Mouse (Mus musculus) heart, adult 18-20 months (tissue): ENCODE data around the gene Plpp4. TPM values are rescaled to one million over a fixed set of nuclear protein-coding genes. Genes with fewer than 3 reads are reported as not detected.

ENCODE experiments used
- DNase-seq, 2 experiments: peaks; one replicate each; pipeline ENCODE4 v3.0.0; 2021 to 2022; ENCODE audit warnings: mixed read lengths in 1 of 2
- long read RNA-seq, 2 experiments: library from polyadenylated mRNA; stranded (forward); transcript quantifications; one replicate each; pipeline ENCODE4 v2.0.0; 2021
- total RNA-seq, 2 experiments: library from RNA; stranded (reverse); gene quantifications; 2 replicates each; pipeline ENCODE4 v1.2.3; 2021

The Plpp4 gene
- not detected for total RNA-seq
- long read RNA-seq, experiment 1, result 0 reads
- long read RNA-seq, experiment 2, result 0 reads

DNA sequence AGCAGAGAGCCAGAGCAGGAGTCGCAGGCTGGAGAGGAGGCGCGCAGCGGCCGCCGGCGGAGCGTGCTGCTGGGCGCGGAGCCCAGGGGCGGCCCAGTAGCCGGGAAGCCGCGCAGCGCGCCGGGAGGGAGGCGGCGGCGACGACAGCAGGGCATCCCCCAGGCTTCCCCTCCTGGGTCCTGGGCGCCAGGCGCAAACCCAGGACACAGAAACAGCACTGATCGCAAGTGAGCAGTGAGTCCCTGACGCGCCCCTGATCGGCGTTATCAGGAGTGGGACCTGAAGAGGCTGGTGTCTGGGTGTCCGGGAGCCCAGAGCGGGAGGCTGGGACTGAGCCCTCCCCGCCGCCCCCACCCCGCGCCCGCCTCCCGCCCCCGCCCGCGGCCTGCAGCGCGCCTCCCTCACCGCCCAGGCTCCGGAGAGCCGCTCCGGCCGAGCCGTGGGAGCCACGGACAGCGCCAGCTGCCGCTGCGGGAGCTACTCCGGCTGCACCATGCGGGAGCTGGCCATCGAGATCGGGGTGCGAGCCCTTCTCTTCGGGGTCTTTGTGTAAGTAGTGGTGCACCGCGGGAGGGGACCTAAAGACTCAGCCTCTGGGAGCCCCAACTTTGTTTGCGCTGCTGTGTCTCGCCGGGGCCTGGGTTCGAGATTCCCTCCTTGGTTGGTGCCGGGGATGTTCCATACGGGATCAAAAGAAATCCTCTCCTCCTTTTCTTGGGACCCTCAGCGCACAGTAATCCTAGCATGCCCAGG is at the start of gene Plpp4:
Plpp4 (plus strand) TSS at position 411 of the 753 bp plus-strand sequence.
- peak in 1 of 2 experiments; percentile 5 for DNase-seq

DNA sequence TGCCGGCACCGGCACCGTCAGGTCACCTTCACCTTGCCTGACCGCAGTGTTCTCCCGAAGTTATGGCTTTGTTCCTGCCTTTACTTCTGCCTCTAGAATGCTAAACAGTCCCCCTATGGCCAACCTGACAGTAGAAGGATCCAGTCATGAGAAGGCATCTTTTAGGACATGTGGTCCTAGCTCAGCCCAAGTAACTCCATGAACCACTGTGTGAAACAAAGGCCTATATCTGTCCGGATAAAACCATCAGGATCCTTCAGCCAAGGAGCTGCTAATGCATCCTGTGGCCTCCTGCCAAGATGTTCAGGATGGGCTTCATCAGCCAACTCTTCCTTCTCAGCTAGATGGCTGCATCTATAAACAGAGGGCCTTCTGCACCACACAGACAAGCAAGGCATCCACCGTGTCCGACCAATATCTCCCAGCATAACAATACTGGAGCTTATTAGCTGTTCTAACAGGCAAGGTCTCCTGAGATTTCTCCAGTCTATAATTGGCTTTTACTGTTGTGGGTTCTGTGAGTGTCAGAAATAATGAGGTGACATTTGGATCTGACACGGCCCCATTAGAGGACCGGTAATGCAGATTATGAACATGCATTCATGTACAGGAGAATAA is 40.8 kb upstream of the Plpp4 start:
- no peak for DNase-seq

DNA sequence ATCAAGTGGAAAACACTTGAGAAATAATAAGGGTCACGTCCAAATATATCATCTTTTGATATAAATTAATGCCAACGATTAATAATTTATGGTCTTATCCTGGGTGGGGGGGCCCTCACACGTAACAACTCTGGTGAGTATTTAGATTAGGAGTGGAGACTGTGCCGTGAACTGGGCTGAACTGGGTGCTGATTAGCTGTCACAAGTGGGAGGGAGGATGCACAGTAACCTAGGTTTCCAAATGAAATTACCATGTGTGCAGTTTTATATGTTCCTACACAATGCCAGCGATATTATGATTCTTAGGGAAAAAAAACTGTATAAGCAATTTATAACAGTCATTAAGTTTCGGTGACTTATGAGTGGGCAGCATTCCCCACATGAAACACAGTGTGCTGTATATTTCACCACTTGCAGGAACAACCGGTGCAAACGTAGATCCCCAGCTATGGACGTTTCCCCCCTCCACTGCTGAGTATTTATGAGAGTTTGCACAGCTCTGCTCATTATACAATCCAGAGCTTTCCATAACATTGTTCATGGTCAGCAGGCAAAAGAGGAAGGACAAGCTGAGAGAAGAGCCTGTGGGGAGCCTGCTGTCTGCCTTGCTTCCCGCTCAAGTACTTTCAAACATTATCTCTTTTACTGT is 40.2 kb upstream of the Plpp4 start:
- no peak for DNase-seq

- DNase-seq, result no peak
Observed at GRCm38 (mm10) chr7:129220948-129221347, 35.9 kb upstream of the Plpp4 start.

DNA sequence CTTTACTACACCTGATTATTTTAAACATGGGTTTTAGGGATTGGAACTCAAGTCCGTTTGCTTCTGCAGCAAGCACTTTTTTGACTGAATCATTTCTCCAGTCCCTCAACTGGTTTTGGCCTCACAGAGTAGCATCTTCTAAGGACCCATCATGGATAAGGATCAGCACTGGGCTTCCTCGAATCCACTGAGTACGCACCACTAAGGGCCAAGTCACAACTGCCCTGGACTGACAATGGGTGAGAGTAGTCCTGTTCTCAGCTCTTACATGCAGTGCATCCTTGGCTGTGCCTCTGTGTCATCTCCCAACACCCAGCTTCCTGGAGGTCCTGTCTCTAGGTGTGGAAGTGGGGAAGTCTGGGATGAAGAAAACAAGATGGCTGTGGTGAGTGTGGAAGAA is 35.2 kb upstream of the Plpp4 start:
- DNase-seq, result no peak

- peak in 1 of 2 experiments; percentile 6 for DNase-seq
Observed at GRCm38 (mm10) chr7:129235410-129235809, 21.4 kb upstream of the Plpp4 start.

GRCm38 (mm10) chr7:129235995-129236394 is 20.8 kb upstream of the Plpp4 start:
- DNase-seq, result no peak

- no peak for DNase-seq
Observed at GRCm38 (mm10) chr7:129250981-129251380, 5.8 kb upstream of the Plpp4 start.

DNA sequence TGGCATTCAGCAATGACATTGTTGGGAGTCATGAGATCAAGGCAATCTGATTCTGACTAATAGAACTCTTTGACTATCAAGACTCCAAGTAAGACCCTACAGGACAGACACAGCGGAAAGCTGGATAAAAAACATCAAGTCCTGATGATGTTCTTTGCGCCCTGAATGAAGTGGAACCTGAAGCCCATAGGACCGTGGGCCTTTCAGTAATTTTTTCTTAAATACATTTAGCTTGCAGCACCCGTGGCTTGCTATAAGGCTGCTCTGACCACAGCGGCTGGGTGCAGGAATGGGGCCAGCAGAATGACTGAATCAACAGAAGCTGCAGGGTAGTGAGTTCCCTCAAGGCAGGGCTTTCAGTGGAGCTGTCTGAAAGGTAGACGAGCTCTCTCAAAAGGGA is 3.4 kb upstream of the Plpp4 start:
- no peak for DNase-seq

GRCm38 (mm10) chr7:129254126-129254525 is 2.7 kb upstream of the Plpp4 start:
- DNase-seq, result no peak

- no peak for DNase-seq
Observed at GRCm38 (mm10) chr7:129255406-129255805, 1.4 kb upstream of the Plpp4 start.

DNA sequence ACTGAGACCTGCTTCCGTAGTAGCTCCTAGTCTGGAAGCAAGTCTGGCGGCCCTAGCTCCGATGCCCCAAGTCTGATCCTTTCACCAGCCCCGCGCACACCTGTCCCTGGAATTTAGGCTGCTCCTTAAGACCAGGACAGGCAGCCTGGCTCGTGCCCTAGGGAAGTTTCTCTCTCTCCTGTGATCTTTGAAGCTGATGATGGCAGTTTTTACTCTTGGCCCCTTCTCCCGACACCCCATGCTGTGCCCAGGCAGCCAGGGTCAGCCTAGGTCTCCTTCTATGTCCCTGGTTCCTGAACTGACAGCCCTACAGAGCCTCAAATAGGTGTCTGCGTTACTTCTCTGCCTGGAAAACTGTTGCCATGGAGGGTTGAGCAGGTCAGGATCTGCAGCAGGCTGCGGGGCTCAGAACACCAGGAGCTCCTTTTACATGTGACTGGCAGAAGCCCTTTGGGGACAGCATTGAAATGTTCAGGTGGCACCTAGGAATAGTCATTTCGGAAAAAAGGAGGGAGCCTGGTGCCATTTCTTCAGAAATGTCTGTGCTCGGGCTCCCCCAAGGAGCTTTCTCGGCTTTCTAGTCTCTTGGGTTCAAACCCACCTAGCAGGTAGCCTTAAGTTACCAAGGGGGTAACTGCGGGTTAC is 665 bp downstream of the Plpp4 start:
- no peak for DNase-seq

DNA sequence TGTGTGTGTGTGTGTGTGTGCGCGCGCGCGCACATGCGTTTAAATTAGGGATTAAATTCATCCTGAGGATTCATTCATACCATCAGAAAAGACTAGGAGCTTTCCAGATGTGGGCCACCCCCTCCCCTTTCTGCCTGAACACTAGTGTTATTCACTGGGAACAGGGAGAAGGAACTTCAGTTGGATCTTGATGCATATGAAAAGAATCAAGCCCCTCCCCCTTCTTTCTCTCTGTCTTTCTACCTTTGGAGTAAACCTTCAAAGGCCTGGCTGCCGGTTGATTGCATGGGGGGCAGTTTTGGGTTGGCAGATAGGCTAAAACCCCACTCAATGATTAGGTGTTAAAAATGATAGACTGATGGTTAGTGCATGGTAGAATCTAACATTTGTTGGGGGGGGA is 1.5 kb downstream of the Plpp4 start:
- DNase-seq, result no peak

- no peak for DNase-seq
Observed at GRCm38 (mm10) chr7:129259195-129259594, 2.4 kb downstream of the Plpp4 start.

GRCm38 (mm10) chr7:129273867-129274266 is 17.0 kb downstream of the Plpp4 start:
- DNase-seq, result no peak

DNA sequence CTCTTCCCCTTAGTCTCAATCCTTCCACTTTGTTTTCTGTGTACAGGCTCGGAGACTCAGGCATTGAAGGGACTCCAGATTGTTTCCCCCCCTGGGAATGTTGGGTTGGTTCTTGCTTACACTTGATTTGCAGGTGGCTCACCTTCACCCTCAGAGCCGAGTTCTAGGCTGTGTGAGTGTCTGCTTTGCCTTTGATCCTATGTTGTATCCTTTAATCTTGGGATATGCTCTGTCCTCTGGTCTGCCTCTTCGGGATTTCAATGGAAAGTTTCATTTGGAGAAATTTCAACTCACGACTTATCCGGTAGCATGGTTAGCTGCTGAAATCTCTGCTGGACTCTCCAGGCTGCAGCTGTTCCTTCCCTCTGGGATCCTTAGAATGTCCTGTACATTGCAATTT is 17.9 kb downstream of the Plpp4 start:
- DNase-seq, result no peak

- DNase-seq, result no peak
Observed at GRCm38 (mm10) chr7:129277751-129278150, 20.9 kb downstream of the Plpp4 start.

DNA sequence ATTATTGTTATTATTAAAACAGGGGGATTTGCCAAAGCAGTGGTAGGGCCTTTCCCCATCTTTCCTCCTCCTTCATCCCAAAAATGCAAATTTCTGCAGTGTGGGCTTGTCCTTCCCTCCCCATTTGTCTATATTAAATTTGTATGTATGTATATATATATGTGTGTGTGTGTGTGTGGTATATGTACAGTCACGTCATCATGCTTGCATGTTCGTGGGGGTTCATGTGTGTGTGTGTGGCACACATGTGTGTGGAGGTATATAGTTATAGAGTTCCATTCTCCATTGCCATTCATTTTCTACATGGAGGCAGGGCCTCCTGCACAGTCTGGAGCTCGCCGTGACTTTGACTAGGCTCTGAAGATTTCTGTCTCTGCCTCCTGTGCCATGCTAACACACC is 22.0 kb downstream of the Plpp4 start:
- no peak for DNase-seq

GRCm38 (mm10) chr7:129279261-129279660 is 22.4 kb downstream of the Plpp4 start:
- DNase-seq, result no peak

- no peak for DNase-seq
Observed at GRCm38 (mm10) chr7:129281966-129282365, 25.1 kb downstream of the Plpp4 start.

- DNase-seq, result no peak
Observed at GRCm38 (mm10) chr7:129285186-129285868, 28.5 kb downstream of the Plpp4 start.

DNA sequence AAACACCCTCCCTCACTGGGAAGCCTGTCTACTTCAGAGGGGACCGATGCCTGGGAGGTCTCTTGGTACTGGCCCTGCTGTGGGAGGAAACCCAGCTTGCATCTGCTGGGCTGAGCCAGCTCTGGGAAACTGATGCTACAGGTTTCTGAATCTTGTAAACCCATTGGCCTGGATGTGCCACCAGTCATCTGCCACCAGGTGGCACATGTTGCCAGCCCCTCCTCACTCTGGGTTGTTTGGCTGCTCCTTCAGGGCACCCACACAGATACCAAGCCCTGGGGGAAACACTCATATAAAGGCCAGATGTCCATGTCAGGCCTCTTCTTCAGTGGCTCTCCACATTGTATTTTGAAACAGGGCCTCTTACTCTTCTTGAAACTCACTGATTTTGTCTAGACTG is 36.4 kb downstream of the Plpp4 start:
- DNase-seq, result no peak
